In genomic region chr11:70458688-70459600, GRCm38 (mm10) we compare ENCODE assay signal across 8 mouse cellular contexts. TPM values are rescaled to one million over a fixed set of nuclear protein-coding genes. Genes with fewer than 3 reads are reported as not detected.
A peak's percentile ranks its signal among the peaks of the same experiment; 100 is the strongest.
DNase-seq lines count a peak whose midpoint lies in the region; ATAC-seq and TF ChIP-seq lines count a peak whose summit lies in the region.

Gene Zmynd15 (plus strand): TSS chr11:70459433.

- peak within 1 kb of the TSS; percentile 97 for H3K4me2 ChIP-seq in heart, embryonic 11.5 days
- peak within 1 kb of the TSS; percentile 100 for H3K4me2 ChIP-seq in intestine, embryonic 14.5 days (ENCODE audit: low read length)
- peak within 1 kb of the TSS; percentile 57 for H3K4me2 ChIP-seq in midbrain, embryonic 15.5 days

- H3K9ac ChIP-seq in heart, embryonic 11.5 days (ENCODE audit: low read depth, low read length), result peak within 1 kb of the TSS; percentile 71
- H3K9ac ChIP-seq in intestine, embryonic 14.5 days (ENCODE audit: low read length), result peak within 1 kb of the TSS; percentile 60
- H3K9ac ChIP-seq in midbrain, embryonic 15.5 days, result 0 out of 2 replicates have a peak within 1 kb of the TSS, but pooled peaks have one; percentile 2

- DNase-seq in heart, adult 9 months (ENCODE audit: low spot score in 2 of 2), result no peak
- peak; percentile 75 for DNase-seq in intestine, embryonic 14.5 days (ENCODE audit: low spot score)
- no peak for DNase-seq in right cerebral cortex, adult 18-20 months
- DNase-seq in right cerebral cortex, postnatal 25 days, result no peak

- H3K4me3 ChIP-seq in heart, embryonic 11.5 days (ENCODE audit: low read depth, low read length), result peak within 1 kb of the TSS; percentile 68
- H3K4me3 ChIP-seq in cortical plate, adult 2 months (ENCODE audit: insufficient read depth, low read length), result peak within 1 kb of the TSS; percentile 37
- peak within 1 kb of the TSS; percentile 62 for H3K4me3 ChIP-seq in intestine, embryonic 14.5 days (ENCODE audit: low read depth, low read length)
- peak within 1 kb of the TSS; percentile 32 for H3K4me3 ChIP-seq in midbrain, embryonic 15.5 days

- no peak; the same call in 1 of the 2 replicates for ATAC-seq in heart, embryonic 11.5 days (replicated peaks; ENCODE audit: insufficient number of reproducible peaks, low FRiP score, low TSS enrichment)
- ATAC-seq in intestine, embryonic 14.5 days (replicated peaks; ENCODE audit: low FRiP score, low TSS enrichment, low read depth), result 0 out of 2 replicates have a peak, but pooled peaks have one; percentile 22
- no peak for ATAC-seq in midbrain, embryonic 15.5 days (replicated peaks)
- no peak for ATAC-seq in activated CD4-positive, CD25-positive, alpha-beta regulatory T cell, adult 4 months

- TF ChIP-seq CTCF in cortical plate, adult 2 months (IDR thresholded peaks at IDR 0.05; ENCODE audit: extremely low read depth, insufficient read depth, low read length), result no peak

- peaks cover 27% of the 10 kb centered on the region for H3K27me3 ChIP-seq in heart, embryonic 11.5 days (ENCODE audit: control insufficient read depth, insufficient read depth, low read length)
- peaks cover 18% of the 10 kb centered on the region for H3K27me3 ChIP-seq in intestine, embryonic 14.5 days (replicated peaks; ENCODE audit: control insufficient read depth, insufficient read depth, low read length)
- H3K27me3 ChIP-seq in midbrain, embryonic 15.5 days (replicated peaks), result peaks cover 30% of the 10 kb centered on the region

- H3K27ac ChIP-seq in heart, embryonic 11.5 days (ENCODE audit: low read depth, low read length), result no peak within 1 kb of the TSS
- no peak within 1 kb of the TSS for H3K27ac ChIP-seq in cortical plate, adult 2 months (ENCODE audit: insufficient read depth, low read length)
- H3K27ac ChIP-seq in intestine, embryonic 14.5 days (ENCODE audit: low read depth), result peak within 1 kb of the TSS; percentile 9; the same call in 1 of the 2 replicates
- H3K27ac ChIP-seq in midbrain, embryonic 15.5 days, result no peak within 1 kb of the TSS

- no peaks in the 10 kb centered on the region for H3K9me3 ChIP-seq in heart, embryonic 11.5 days (replicated peaks; ENCODE audit: control insufficient read depth, low read length)
- no peaks in the 10 kb centered on the region for H3K9me3 ChIP-seq in intestine, embryonic 14.5 days (ENCODE audit: control insufficient read depth, low read length)
- H3K9me3 ChIP-seq in midbrain, embryonic 15.5 days, result no peaks in the 10 kb centered on the region

- H3K36me3 ChIP-seq in heart, embryonic 11.5 days (ENCODE audit: control insufficient read depth, insufficient read depth, low read length), result no peaks in the 10 kb centered on the region
- 0 out of 2 replicates have a peak, but pooled peaks cover 4% of the 10 kb centered on the region for H3K36me3 ChIP-seq in intestine, embryonic 14.5 days (ENCODE audit: control insufficient read depth, insufficient read depth, low read length)
- no peaks in the 10 kb centered on the region for H3K36me3 ChIP-seq in midbrain, embryonic 15.5 days (replicated peaks)

- TF ChIP-seq POLR2A in cortical plate, adult 2 months (IDR thresholded peaks at IDR 0.05; ENCODE audit: extremely low read depth, insufficient read depth, low read length), result no peak

- WGBS in heart, embryonic 11.5 days (ENCODE audit: insufficient replicate concordance), result 15% methylated on average over 31 of the region's 32 CpGs
- 18% methylated on average over 32 of the region's 32 CpGs for WGBS in intestine, embryonic 14.5 days
- WGBS in midbrain, embryonic 15.5 days, result 21% methylated on average over 32 of the region's 32 CpGs

- peaks cover 5% of the 10 kb centered on the region; the same call in 1 of the 2 replicates for H3K4me1 ChIP-seq in heart, embryonic 11.5 days (ENCODE audit: control insufficient read depth, insufficient read depth, low read length)
- no peaks in the 10 kb centered on the region; the same call in 1 of the 2 replicates for H3K4me1 ChIP-seq in cortical plate, adult 2 months (ENCODE audit: control insufficient read depth, insufficient read depth, low read length)
- peaks cover under 1% of the 10 kb centered on the region for H3K4me1 ChIP-seq in intestine, embryonic 14.5 days (replicated peaks; ENCODE audit: control insufficient read depth, insufficient read depth, low read length)
- H3K4me1 ChIP-seq in midbrain, embryonic 15.5 days, result peaks cover 9% of the 10 kb centered on the region

RNA-seq across cellular contexts. Expression of gene Zmynd15, which starts in this region (rescaled TPM):
- 1.1 and 1.9 TPM in 2 replicates for polyA plus RNA-seq in heart, embryonic 11.5 days (2014; fragmentation: Nextera tagmentation; extraction: Ambion mirVana)
- 0.44 and 0.47 TPM in 2 replicates for polyA plus RNA-seq in cortical plate, adult 2 months (2012; rRNA removed)
- polyA plus RNA-seq in intestine, embryonic 14.5 days (2014; fragmentation: Nextera tagmentation; extraction: Ambion mirVana), result 0.75 and 0.92 TPM in 2 replicates
- polyA plus RNA-seq in midbrain, embryonic 15.5 days (2015; fragmentation: Nextera tagmentation; extraction: Ambion mirVana), result 0.61 and 0.62 TPM in 2 replicates
- not detected for polyA plus RNA-seq in activated CD4-positive, CD25-positive, alpha-beta regulatory T cell, adult 4 months (2017; shearing (Covaris generic))

Comparison
In these comparisons a context has a peak if more than half of its experiments do, and no peak if none do; other contexts are left out.
1. Peak in DNase-seq, ATAC-seq, H3K4me3 ChIP-seq, H3K27ac ChIP-seq, H3K9ac ChIP-seq and H3K4me2 ChIP-seq in intestine, embryonic 14.5 days; RNA of the gene not detected or under 1 TPM.
2. H3K9ac ChIP-seq: peak in every context shown above with its lines; median percentile 71 in heart, embryonic 11.5 days; 60 in intestine, embryonic 14.5 days; 2 in midbrain, embryonic 15.5 days.